Mouse (Mus musculus): Measurements from ENCODE around the gene Mrrf. TPM values are rescaled to one million over a fixed set of nuclear protein-coding genes. Genes with fewer than 3 reads are reported as not detected.
"Not testable (repeated sequence)": the region's sequence is repeated elsewhere in the genome, so short reads cannot be mapped to it uniquely, and the experiment has no call there.

Gene Mrrf
- polyA plus RNA-seq, 1 experiment from 2014 or later, result 17.2 TPM

DNA sequence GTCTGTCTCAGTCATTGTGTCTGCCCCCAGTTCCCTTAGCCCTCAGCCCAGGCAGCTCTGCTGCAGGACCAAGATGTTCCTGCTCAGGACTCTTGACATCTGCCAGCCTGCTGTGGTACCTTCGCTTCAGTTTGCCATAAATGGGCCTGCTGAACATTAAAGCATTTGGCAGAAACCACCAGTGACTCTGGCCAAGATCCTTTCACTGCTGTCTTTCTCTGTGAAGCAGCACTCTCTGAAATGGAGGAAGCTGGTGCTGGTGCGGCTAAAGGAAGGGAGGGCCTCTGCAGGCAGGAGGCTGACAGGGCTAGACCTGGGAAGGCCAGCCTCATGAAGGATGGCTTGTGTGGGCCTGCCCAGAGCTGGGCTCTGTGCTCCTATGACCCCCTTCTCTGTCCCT, 47.1 kb downstream of the Mrrf start:
- Histone ChIP-seq H3K27me3 (no peaks in the 10 kb centered on the region), H3K9ac (no peak overlapping the region), H3K4me2 (no peak overlapping the region), H3K36me3 (replicated peaks) (peaks cover 22% of the 10 kb centered on the region), H3K27ac (replicated peaks) (no peak overlapping the region), H3K4me3 (replicated peaks) (no peak overlapping the region), H3K4me1 (replicated peaks) (peaks cover 24% of the 10 kb centered on the region), H3K9me3 (replicated peaks) (no peaks in the 10 kb centered on the region)
- 77% methylated on average over 2 of the region's 2 CpGs for WGBS (ENCODE audit: insufficient replicate concordance)
- no peak for ATAC-seq (ENCODE audit: insufficient read depth)

GRCm38 (mm10) chr2:36184192-36184591, 48.0 kb downstream of the Mrrf start:
- 86% methylated on average over 2 of the region's 2 CpGs for WGBS (ENCODE audit: insufficient replicate concordance)
- Histone ChIP-seq H3K27me3 (no peaks in the 10 kb centered on the region), H3K9me3 (replicated peaks) (no peaks in the 10 kb centered on the region), H3K27ac (replicated peaks) (peak overlapping the region; percentile 25), H3K4me1 (replicated peaks) (peaks cover 24% of the 10 kb centered on the region), H3K36me3 (replicated peaks) (peaks cover 15% of the 10 kb centered on the region), H3K9ac (no peak overlapping the region), H3K4me2 (no peak overlapping the region), H3K4me3 (replicated peaks) (no peak overlapping the region)
- no peak for ATAC-seq (ENCODE audit: insufficient read depth)

DNA sequence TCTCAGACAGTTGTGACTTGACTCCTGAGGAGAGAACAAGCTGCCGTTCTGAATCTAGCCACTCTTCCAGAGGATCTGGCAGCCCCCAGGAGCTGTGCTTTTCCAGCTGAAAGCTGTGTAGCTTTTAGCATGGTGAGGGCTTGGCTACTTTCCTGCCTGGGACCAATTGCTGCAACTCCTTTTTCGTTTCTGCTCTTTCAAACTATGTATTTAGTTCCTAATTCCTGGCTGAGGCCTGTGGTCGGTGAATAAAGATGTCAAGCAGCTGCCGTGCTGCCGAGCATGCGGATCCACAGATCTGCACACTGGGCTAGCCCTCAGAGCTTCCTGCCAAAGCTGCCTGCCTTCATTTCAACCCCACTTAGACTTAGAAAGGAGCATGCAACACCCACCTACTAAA, 48.7 kb downstream of the Mrrf start:
- no peak for ATAC-seq (ENCODE audit: insufficient read depth)

GRCm38 (mm10) chr2:36189200-36189599, 53.0 kb downstream of the Mrrf start:
- not testable (repeated sequence) for H3K4me3 ChIP-seq (replicated peaks); H3K9me3 ChIP-seq (replicated peaks); H3K36me3 ChIP-seq (replicated peaks); H3K4me2 ChIP-seq; H3K27me3 ChIP-seq; H3K9ac ChIP-seq; H3K4me1 ChIP-seq (replicated peaks); ATAC-seq (ENCODE audit: insufficient read depth); H3K27ac ChIP-seq (replicated peaks)
- 77% methylated on average over 6 of the region's 6 CpGs for WGBS (ENCODE audit: insufficient replicate concordance)

More for the DNA sequence above, 48.7 kb downstream of the Mrrf start:
- H3K27ac ChIP-seq (replicated peaks), result no peak overlapping the region
- H3K27me3 ChIP-seq, result no peaks in the 10 kb centered on the region
- WGBS (ENCODE audit: insufficient replicate concordance), result 65% methylated on average over 6 of the region's 6 CpGs
- no peak overlapping the region for H3K4me2 ChIP-seq
- H3K36me3 ChIP-seq (replicated peaks), result peaks cover 11% of the 10 kb centered on the region
- H3K4me3 ChIP-seq (replicated peaks), result no peak overlapping the region
- H3K9ac ChIP-seq, result no peak overlapping the region
- H3K9me3 ChIP-seq (replicated peaks), result no peaks in the 10 kb centered on the region
- H3K4me1 ChIP-seq (replicated peaks), result peaks cover 24% of the 10 kb centered on the region

DNA sequence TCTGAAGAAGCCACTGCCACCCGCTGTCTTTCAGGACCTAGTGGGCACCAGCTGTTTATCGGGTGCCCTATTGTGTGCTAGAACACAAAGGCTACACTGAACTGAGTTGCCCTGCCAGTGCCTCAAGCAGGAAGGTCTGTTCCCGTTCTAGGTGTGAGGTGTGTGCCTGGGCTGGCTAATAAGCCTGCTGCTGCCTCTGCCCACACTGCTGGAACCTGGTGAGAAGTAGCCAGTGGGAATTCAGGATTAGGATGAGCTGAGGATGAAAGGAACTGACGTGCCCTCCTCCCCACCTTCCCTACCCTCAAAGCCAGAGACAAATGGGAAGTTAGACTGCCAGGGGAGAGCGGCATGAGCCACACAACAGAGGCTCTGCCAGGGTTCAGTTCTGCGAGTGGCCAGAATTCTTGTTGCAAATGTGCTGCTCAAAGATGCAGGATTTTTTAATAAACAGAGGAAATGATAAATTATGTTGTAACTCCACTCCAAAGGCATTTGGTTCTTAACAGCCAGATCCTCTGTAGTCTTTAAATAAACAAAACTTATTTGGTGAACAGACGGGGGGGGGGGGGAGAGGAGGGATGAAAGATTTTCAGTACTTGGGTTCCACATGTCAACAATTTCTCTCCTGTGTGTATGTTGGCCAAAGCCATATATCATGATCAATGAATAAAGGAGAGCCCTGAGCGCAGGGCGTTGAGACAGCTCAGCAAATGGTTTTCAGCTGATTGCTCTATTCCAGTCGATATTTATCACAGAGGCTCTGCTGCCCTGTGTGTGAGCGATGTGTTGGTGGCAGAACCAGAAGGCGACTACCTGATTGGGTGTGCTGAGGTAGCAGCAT, 55.1 kb downstream of the Mrrf start:
- no peak for ATAC-seq (ENCODE audit: insufficient read depth)
- Histone ChIP-seq H3K27ac (replicated peaks) (no peak overlapping the region), H3K4me3 (replicated peaks) (no peak overlapping the region), H3K9me3 (replicated peaks) (no peaks in the 10 kb centered on the region), H3K9ac (no peak overlapping the region), H3K4me1 (replicated peaks) (peaks cover 15% of the 10 kb centered on the region), H3K4me2 (no peak overlapping the region), H3K36me3 (replicated peaks) (0 out of 2 replicates have a peak, but pooled peaks cover 3% of the 10 kb centered on the region), H3K27me3 (no peaks in the 10 kb centered on the region)
- WGBS (ENCODE audit: insufficient replicate concordance), result 67% methylated on average over 12 of the region's 12 CpGs

GRCm38 (mm10) chr2:36197021-36197420, 60.8 kb downstream of the Mrrf start:
- peaks cover 25% of the 10 kb centered on the region for H3K27me3 ChIP-seq
- H3K9me3 ChIP-seq (replicated peaks), result no peaks in the 10 kb centered on the region
- H3K4me1 ChIP-seq (replicated peaks), result peaks cover 67% of the 10 kb centered on the region
- ATAC-seq (ENCODE audit: insufficient read depth), result no peak
- H3K9ac ChIP-seq, result peak overlapping the region; percentile 16; the same call in 1 of the 2 replicates
- no peak overlapping the region for H3K4me3 ChIP-seq (replicated peaks)
- peak overlapping the region; percentile 97 for H3K27ac ChIP-seq (replicated peaks)
- 63% methylated on average over 3 of the region's 3 CpGs for WGBS (ENCODE audit: insufficient replicate concordance)
- peak overlapping the region; percentile 73 for H3K4me2 ChIP-seq
- H3K36me3 ChIP-seq (replicated peaks), result no peaks in the 10 kb centered on the region

DNA sequence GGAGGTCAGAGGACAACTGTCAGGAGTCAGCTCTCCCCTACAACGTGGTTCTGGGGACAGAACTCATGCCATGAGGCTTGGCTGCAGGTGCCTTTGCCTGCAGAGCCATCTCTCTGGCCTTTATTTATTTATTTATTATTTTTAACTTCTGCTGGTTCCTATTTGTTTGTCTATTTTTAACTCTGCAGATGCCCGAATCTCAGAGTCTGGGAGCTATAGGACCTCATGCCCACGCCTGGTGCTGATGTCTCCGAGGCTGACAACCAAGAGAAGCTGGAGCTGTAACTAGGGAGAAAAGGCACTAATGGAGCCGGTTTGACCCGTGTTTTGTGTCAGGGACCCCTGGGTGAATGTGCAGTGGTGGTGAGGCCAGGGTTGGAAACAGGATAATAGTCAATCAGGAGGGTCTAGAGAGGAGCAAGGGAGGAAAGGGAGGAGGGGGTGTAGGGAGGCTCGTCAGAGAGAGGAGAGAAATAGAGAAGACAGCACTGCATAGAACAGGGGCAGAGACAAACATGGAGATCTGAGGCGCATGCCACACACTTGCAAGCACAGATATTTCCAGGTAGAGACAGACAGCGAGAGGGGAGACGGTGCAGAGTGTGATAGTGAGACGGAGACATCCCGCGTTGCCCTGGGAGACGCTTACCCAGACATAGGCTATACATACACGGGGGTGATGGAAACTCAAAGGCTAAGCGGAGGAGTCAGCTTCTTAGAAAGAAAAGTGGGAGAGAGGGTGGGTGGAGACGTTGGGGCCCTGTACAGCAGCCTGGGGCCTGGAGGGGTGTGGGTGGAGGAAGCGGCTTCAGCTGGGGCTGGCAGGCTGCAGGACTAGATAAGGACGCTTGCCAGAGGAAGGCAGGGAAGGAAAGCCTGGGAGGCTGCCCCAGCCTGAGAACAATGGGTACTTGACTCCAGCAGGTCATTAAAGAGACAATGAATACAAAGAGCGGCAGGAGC, 62.0 kb downstream of the Mrrf start:
- H3K4me3 ChIP-seq (replicated peaks), result peak overlapping the region; percentile 57
- peak overlapping the region; percentile 65 for H3K9ac ChIP-seq
- peak overlapping the region; percentile 97 for H3K27ac ChIP-seq (replicated peaks)
- peak overlapping the region; percentile 73 for H3K4me2 ChIP-seq
- H3K9me3 ChIP-seq (replicated peaks), result no peaks in the 10 kb centered on the region
- H3K36me3 ChIP-seq (replicated peaks), result no peaks in the 10 kb centered on the region
- 10% methylated on average over 20 of the region's 20 CpGs for WGBS (ENCODE audit: insufficient replicate concordance)
- peaks cover 37% of the 10 kb centered on the region for H3K27me3 ChIP-seq
- peaks cover 79% of the 10 kb centered on the region for H3K4me1 ChIP-seq (replicated peaks)
- peak; percentile 99 for ATAC-seq (ENCODE audit: insufficient read depth)

GRCm38 (mm10) chr2:36198882-36199262, 62.7 kb downstream of the Mrrf start:
- Histone ChIP-seq H3K9ac (peak overlapping the region; percentile 54), H3K4me3 (replicated peaks) (peak overlapping the region; percentile 57), H3K36me3 (replicated peaks) (no peaks in the 10 kb centered on the region), H3K27me3 (peaks cover 43% of the 10 kb centered on the region), H3K4me2 (peak overlapping the region; percentile 73), H3K4me1 (replicated peaks) (peaks cover 86% of the 10 kb centered on the region), H3K9me3 (replicated peaks) (no peaks in the 10 kb centered on the region), H3K27ac (replicated peaks) (peak overlapping the region; percentile 97)
- WGBS (ENCODE audit: insufficient replicate concordance), result 10% methylated on average over 3 of the region's 3 CpGs
- ATAC-seq (ENCODE audit: insufficient read depth), result peak; percentile 42

DNA sequence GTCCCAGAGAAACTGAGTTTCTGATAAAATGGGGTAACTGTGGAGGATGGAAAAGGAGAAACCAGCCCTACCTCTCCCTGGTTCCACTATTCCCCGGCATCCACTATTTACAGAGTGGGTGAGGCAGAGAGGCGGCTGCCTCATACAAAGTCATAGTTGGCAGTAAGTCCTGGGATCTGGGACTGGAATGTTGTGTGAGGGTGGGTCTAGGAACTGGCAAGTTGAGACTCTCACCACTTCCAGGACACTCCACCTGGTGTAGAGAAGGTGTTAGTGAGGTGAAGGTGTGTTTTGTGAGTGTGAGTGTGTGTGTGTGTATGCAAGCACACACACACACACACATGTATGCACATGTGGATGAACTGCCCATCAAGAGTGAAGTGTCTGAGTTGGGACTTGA, 64.6 kb downstream of the Mrrf start:
- H3K27ac ChIP-seq (replicated peaks), result peak overlapping the region; percentile 97
- no peak overlapping the region for H3K4me3 ChIP-seq (replicated peaks)
- H3K9me3 ChIP-seq (replicated peaks), result no peaks in the 10 kb centered on the region
- no peak overlapping the region for H3K9ac ChIP-seq
- H3K4me1 ChIP-seq (replicated peaks), result peaks cover 91% of the 10 kb centered on the region
- ATAC-seq (ENCODE audit: insufficient read depth), result no peak
- H3K4me2 ChIP-seq, result no peak overlapping the region
- no peaks in the 10 kb centered on the region for H3K36me3 ChIP-seq (replicated peaks)
- H3K27me3 ChIP-seq, result peaks cover 58% of the 10 kb centered on the region
- 89% methylated on average over 2 of the region's 2 CpGs for WGBS (ENCODE audit: insufficient replicate concordance)

DNA sequence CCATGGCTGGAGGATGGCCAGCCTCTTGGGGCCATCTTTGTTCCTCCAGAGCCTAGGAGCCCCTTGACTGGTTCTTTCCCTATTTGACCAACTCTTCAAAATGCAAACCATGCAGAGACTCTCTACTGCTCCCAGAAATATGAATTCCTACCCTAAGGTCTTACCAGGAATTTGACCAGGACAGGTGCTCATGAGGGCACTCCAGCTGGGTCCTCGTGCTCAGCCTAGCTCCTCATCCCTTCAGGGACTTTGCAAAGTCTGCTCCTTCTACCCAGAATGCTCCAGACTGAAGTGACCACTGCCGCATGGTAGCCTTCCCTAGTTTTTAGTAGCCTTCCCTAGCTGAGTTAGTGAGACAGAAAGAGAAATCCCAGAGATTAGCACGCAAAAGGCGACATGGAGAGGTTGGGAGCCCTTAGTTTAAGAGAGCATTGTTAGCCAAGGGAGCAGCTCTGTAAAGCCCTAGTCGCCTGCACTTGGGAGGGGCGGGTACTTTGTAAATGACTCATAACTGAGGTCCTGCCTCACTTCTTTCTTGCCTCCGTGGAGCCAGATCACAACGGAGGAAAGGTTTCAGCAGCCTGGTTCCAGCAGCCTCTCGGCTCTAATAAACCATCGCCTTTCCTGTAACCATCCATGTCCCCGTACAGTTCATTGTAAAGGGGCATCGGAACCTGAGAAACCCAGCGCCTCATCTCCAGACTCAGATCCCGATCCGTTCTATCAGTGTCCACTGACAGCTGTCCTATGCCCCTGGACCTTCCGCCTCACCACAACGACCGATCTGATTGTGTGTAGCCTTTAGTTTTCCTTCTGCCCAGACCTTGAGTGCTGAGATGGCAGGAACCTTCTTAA, 65.8 kb downstream of the Mrrf start:
- Histone ChIP-seq H3K27ac (replicated peaks) (no peak overlapping the region), H3K4me1 (replicated peaks) (peaks cover 79% of the 10 kb centered on the region), H3K9ac (no peak overlapping the region)

More for the DNA sequence above, 65.8 kb downstream of the Mrrf start:
- no peak for ATAC-seq (ENCODE audit: insufficient read depth)
- Histone ChIP-seq H3K27me3 (peaks cover 58% of the 10 kb centered on the region), H3K4me3 (replicated peaks) (peak overlapping the region; percentile 53; the same call in 1 of the 2 replicates), H3K9me3 (replicated peaks) (no peaks in the 10 kb centered on the region), H3K4me2 (peak overlapping the region; percentile 81), H3K36me3 (replicated peaks) (no peaks in the 10 kb centered on the region)
- WGBS (ENCODE audit: insufficient replicate concordance), result 25% methylated on average over 18 of the region's 18 CpGs

Measured in liver, embryonic 15.5 days (tissue).